Mouse (Mus musculus) cerebellum, adult 2 months (tissue): ENCODE data around the gene Fubp1. TPM values are rescaled to one million over a fixed set of nuclear protein-coding genes. Genes with fewer than 3 reads are reported as not detected.

Source experiments
- DNase-seq, 2 experiments: peaks; one replicate each; pipeline ENCODE4 v3.0.0; 2021
- H3K27ac ChIP-seq: fragments of 200-500 bp; 2 replicates; pipeline ENCODE4 v1.5.1; 2012; ENCODE audit warnings: low read length, control low read depth, inconsistent platforms; ENCODE audit not compliant: insufficient read depth
- H3K27me3 ChIP-seq: fragments of 200-500 bp; 2 replicates; pipeline ENCODE4 v1.6.1; 2012; ENCODE audit warnings: inconsistent platforms, mild to moderate bottlenecking, low read length, moderate library complexity; ENCODE audit not compliant: control insufficient read depth, insufficient read depth
- H3K4me1 ChIP-seq: fragments of 200-500 bp; 2 replicates; pipeline ENCODE4 v1.6.1; 2011; ENCODE audit warnings: low read length; ENCODE audit not compliant: control insufficient read depth, insufficient read depth
- H3K4me3 ChIP-seq: fragments of 200-500 bp; replicated peaks from 2 replicates; pipeline ENCODE3; 2011; ENCODE audit warnings: mild to moderate bottlenecking, low read depth, low read length, control low read depth; ENCODE audit not compliant: insufficient read depth
- CTCF ChIP-seq: fragments of 200-500 bp; IDR thresholded peaks from 2 replicates; pipeline ENCODE4 v1.5.1; 2011; ENCODE audit warnings: low read depth, mild to moderate bottlenecking, control low read depth, low read length, moderate library complexity, borderline replicate concordance; ENCODE audit not compliant: insufficient read depth
- POLR2A ChIP-seq: fragments of 200-500 bp; IDR thresholded peaks from 2 replicates; pipeline ENCODE4 v1.6.1; 2011; ENCODE audit warnings: low read length, control low read depth, borderline replicate concordance; ENCODE audit not compliant: insufficient read depth
- WGBS: fragments of 180-500 bp; shearing (Covaris S2); methylation state at CpG from one replicate; pipeline ENCODE4 v1.1.7; 2018; 5-methylcytosine and 5-hydroxymethylcytosine counted together
- polyA plus RNA-seq: library from polyadenylated mRNA; depleted of rRNA; stranded (reverse); fragments of >200 nt; gene quantifications from 2 replicates; pipeline ENCODE4 v1.2.3, GENCODE M21; 2012

The Fubp1 gene
- polyA plus RNA-seq, 1 experiment, result 94.5 TPM

DNA sequence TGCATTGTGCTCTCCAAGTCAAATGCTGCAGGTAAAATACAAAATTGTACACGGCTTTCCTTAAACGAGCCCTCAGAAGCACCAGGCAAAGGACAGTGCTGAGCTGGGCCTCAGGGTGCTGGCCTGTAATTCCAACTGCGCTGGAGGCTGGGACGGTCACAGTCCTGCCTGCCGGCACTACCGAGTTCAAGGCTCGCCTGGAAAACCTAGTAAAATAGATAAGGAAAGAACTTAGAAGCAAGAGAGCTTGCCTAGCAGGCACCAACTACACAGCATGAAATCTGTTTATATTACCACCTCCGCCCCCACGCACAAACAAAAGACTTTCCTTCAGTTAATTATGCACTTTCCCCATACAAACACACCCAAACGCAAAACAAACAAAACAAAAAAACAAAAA, 54.2 kb downstream of the Fubp1 start:
- no peak for DNase-seq
- Histone ChIP-seq H3K27ac (no peak overlapping the region), H3K27me3 (no peaks in the 10 kb centered on the region; the same call in 1 of the 2 replicates), H3K4me3 (no peak overlapping the region), H3K4me1 (no peaks in the 10 kb centered on the region)
- WGBS, result 95% methylated on average over 10 of the region's 10 CpGs
- no peak for TF ChIP-seq POLR2A
- no peak for TF ChIP-seq CTCF

DNA sequence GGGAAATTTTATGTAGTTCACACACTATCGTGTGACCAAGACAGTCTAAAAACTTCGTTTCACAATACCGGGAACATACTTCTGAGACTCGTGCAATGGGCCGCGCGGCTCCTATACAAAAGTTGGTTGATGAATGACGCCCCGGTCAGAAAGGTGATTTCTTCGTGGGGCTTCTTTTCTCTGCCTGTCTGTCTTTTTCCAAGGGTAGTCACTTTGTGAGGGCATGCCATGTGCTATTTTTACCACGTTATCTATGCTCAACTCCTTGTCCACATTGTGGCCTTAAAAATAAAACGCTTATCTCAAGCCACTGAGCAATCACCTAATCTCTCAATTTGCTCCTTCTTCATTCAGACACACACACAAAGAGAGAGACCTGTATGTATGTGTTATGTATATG, 54.6 kb downstream of the Fubp1 start:
- DNase-seq, result no peak
- Histone ChIP-seq H3K4me1 (no peaks in the 10 kb centered on the region), H3K27me3 (no peaks in the 10 kb centered on the region; the same call in 1 of the 2 replicates), H3K27ac (no peak overlapping the region), H3K4me3 (no peak overlapping the region)
- WGBS, result 78% methylated on average over 12 of the region's 12 CpGs
- TF ChIP-seq CTCF (no peak), POLR2A (no peak)

DNA sequence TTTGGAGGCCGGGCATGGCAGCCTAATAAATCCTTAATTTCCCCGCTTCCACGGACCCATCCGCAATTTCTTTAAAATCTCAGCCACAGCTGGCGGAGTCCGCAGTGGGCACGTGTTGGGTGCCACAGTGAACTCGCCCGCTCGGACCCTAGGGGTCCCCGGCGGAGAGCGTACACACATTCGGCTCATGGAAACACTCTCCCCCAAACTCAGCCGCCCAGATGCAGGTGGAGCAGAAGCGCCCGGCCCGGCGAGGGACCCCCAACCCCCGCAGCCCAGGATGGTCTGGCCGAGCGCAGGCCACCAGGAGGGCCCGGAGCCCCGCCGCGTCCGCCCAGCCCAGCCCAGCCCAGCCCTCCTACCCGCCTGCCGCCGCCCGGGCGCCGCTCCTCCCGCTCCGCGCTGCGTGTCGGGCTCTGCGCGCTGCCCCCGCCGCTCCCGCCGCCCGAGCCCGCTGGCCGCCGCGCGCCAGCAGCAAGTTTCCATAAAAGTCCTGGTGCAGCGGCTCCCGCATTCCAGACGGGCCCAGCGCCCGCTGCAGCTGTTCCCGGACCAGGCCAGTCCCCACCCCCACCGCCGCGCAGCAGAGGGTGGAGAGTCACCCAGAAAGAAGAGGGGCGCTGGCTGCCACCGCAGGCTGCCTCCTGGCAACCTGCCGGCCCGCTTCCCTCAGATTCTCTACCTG, 55.3 kb downstream of the Fubp1 start:
- 1% methylated on average over 54 of the region's 63 CpGs for WGBS
- TF ChIP-seq CTCF (no peak), POLR2A (no peak)
- H3K27ac ChIP-seq, result no peak overlapping the region
- H3K4me3 ChIP-seq, result peak overlapping the region; percentile 42
- H3K27me3 ChIP-seq, result no peaks in the 10 kb centered on the region; the same call in 1 of the 2 replicates
- no peaks in the 10 kb centered on the region for H3K4me1 ChIP-seq
- DNase-seq, result peak in 1 of 2 experiments; percentile 29

DNA sequence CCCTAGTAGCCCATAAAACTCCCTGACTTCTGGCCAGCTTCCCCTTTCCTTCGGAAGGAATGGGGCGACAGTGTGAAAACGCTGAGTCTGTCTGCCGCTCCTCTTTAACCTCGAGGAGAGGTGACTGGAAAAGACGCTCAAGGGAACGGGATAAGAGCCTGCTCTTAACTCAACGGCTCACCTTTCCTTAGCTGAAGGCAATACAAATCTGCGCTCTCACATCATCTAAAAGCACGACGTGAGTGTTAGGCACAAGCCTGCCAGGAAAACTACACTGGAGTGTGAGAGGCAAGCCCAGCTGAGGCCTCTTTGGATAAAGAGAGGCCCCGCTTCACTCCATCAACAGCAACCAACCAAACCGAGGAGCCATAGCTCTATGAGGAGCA, 55.8 kb downstream of the Fubp1 start, which contains the start of gene Nexn:
Gene Nexn (minus strand): TSS at position 315 of the 386 bp plus-strand sequence.
- TF ChIP-seq CTCF (no peak), POLR2A (no peak)
- Histone ChIP-seq H3K27ac (no peak within 1 kb of the TSS), H3K4me1 (no peaks in the 10 kb centered on the region), H3K27me3 (no peaks in the 10 kb centered on the region; the same call in 1 of the 2 replicates), H3K4me3 (peak within 1 kb of the TSS; percentile 42)
- peak in 1 of 2 experiments; percentile 11 for DNase-seq
- WGBS, result 13% methylated on average over 13 of the region's 13 CpGs

DNA sequence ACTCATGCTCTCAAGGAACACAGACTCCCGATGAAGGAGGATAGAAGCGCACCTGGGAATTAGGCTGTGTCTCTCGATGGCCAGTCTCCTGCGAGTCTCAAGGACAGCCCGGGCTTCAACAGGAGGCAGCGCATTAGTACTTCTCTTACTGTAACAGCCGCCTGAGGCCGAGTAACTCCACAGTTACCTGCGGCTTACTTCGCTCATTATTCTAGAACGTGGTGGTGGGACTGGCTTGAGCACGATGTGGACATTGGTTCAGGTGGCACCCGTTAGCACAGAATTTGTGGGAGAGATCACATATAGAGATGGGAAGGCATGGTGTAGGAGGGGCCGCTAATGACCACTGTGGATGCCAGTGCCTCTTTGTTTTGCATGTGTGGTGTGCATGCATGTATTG, 57.9 kb downstream of the Fubp1 start:
- 94% methylated on average over 14 of the region's 14 CpGs for WGBS
- no peak for TF ChIP-seq CTCF
- no peak for TF ChIP-seq POLR2A

DNA sequence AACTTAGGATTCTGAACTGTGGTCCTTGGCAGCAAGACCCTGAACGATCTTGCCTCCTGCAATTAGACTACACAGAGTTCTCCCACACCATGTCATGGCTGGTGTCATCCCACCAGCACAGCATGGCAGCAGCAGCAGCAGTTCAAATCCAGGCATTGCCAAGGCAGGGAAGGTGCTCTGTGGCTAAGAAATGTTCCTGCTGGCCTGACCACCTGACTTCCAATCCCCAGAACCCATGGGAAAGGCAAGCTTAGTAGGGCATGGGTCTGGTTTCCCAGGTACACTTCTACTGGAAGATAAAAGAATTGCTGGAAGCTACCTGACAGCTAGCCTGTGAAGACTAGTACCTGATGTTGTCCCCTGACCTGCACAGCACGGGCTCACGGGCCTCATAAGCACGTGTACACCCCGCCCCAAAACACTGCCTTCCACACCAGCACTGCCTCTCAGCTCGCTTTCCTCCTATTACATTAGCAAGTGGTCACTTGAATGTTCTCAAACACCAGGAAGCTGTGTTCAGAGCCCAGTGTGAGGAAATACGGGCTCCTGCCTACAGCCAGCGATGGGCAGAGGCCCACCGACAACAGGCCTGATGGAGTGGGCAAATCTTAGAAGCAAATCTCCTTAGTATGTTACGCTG, 61.0 kb downstream of the Fubp1 start:
- Histone ChIP-seq H3K4me3 (no peak overlapping the region), H3K4me1 (no peaks in the 10 kb centered on the region), H3K27ac (no peak overlapping the region), H3K27me3 (no peaks in the 10 kb centered on the region; the same call in 1 of the 2 replicates)
- TF ChIP-seq CTCF, result no peak
- TF ChIP-seq POLR2A, result no peak
- no peak for DNase-seq
- WGBS, result 89% methylated on average over 10 of the region's 10 CpGs

More for the DNA sequence above, 57.9 kb downstream of the Fubp1 start:
- Histone ChIP-seq H3K4me1 (no peaks in the 10 kb centered on the region), H3K4me3 (no peak overlapping the region), H3K27ac (no peak overlapping the region), H3K27me3 (no peaks in the 10 kb centered on the region; the same call in 1 of the 2 replicates)
- no peak for DNase-seq

DNA sequence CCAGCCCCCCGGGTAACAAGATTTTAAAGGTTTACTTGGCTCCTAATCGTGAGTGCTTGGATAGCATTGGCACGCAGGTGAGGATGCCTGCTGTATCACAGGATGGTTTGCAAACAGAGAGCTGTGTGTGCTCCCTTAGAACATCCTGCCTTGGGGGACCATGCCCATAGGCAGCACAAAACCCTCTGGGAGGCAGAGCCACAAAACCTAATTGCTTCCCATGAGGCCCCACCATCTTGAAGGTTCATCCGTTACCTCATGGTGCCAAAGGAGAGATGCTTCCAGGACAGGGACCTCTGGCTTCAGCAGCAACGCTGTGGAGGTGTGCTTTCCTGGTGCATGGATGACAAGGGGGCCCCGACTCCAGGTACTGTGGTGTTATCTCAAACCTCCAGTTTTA, 61.7 kb downstream of the Fubp1 start:
- WGBS, result 74% methylated on average over 6 of the region's 6 CpGs

More for the DNA sequence above, 61.7 kb downstream of the Fubp1 start:
- H3K27me3 ChIP-seq, result no peaks in the 10 kb centered on the region
- H3K27ac ChIP-seq, result no peak overlapping the region
- no peaks in the 10 kb centered on the region for H3K4me1 ChIP-seq
- no peak for DNase-seq
- no peak for TF ChIP-seq POLR2A
- TF ChIP-seq CTCF, result no peak
- H3K4me3 ChIP-seq, result no peak overlapping the region
